Comparison of ENCODE assay signal across 18 mouse cellular contexts in genomic region chr15:88603733-88604119, GRCm38 (mm10). TPM values are rescaled to one million over a fixed set of nuclear protein-coding genes. Genes with fewer than 3 reads are reported as not detected.
"Had no signal": no experiment of that assay in that cellular context is flagged by ENCODE, and none has a peak within 500 bp of the region (broad histone marks: within the 10 kb centered on the region; RNA-seq: fewer than 3 reads in every experiment).

No protein-coding gene starts in this region.

- H3K36me3 ChIP-seq: limb, embryonic 12.5 days; liver, embryonic 15.5 days; midbrain, embryonic 12.5 days; stomach, embryonic 15.5 days had no signal

- H3K27ac ChIP-seq: limb, embryonic 12.5 days; liver, embryonic 15.5 days; midbrain, embryonic 12.5 days; stomach, embryonic 15.5 days had no signal

- H3K4me3 ChIP-seq: limb, embryonic 12.5 days; liver, embryonic 15.5 days; midbrain, embryonic 12.5 days; stomach, embryonic 15.5 days had no signal

- H3K4me1 ChIP-seq: limb, embryonic 12.5 days; liver, embryonic 15.5 days; midbrain, embryonic 12.5 days; stomach, embryonic 15.5 days had no signal

- H3K9me3 ChIP-seq: limb, embryonic 12.5 days; liver, embryonic 15.5 days; midbrain, embryonic 12.5 days; stomach, embryonic 15.5 days had no signal

- H3K4me2 ChIP-seq: limb, embryonic 12.5 days; liver, embryonic 15.5 days; lung, embryonic 14.5 days; midbrain, embryonic 12.5 days; stomach, embryonic 15.5 days had no signal

- H3K27me3 ChIP-seq: limb, embryonic 12.5 days; liver, embryonic 15.5 days; midbrain, embryonic 12.5 days; stomach, embryonic 15.5 days had no signal

- DNase-seq: kidney, adult 8-10 months; kidney, postnatal 25 days; layer of hippocampus, adult 9-11 months; layer of hippocampus, postnatal 36 days; lung, embryonic 14.5 days; lung, postnatal 10 days; lung, postnatal 4 days; right cerebral cortex, postnatal 14 days; thymus, postnatal 4 days had no signal

- H3K9ac ChIP-seq: limb, embryonic 12.5 days; liver, embryonic 15.5 days; lung, embryonic 14.5 days; midbrain, embryonic 12.5 days; stomach, embryonic 15.5 days had no signal

RNA-seq across cellular contexts. Expression of gene Zdhhc25, which starts 3.6 kb away (rescaled TPM):
- polyA plus RNA-seq: kidney, embryonic 16.5 days; limb, embryonic 12.5 days; liver, adult 2 months; liver, embryonic 15.5 days; lung, embryonic 14.5 days; midbrain, embryonic 12.5 days; midbrain, postnatal 0 days; neural tube, embryonic 14.5 days; spleen, adult 2 months; stomach, embryonic 15.5 days had no signal
